Mouse (Mus musculus) E14TG2a.4 (cell line): ENCODE measurements around the gene 1110002E22Rik.

Experiments used
- CTCF ChIP-seq: conservative IDR thresholded peaks from 2 replicates; pipeline ENCODE4 v1.5.1; 2014; ENCODE audit warnings: low read length
- POU5F1 ChIP-seq: IDR thresholded peaks from 2 replicates; pipeline ENCODE4 v1.6.1; 2014; ENCODE audit warnings: low read length, borderline replicate concordance

DNA sequence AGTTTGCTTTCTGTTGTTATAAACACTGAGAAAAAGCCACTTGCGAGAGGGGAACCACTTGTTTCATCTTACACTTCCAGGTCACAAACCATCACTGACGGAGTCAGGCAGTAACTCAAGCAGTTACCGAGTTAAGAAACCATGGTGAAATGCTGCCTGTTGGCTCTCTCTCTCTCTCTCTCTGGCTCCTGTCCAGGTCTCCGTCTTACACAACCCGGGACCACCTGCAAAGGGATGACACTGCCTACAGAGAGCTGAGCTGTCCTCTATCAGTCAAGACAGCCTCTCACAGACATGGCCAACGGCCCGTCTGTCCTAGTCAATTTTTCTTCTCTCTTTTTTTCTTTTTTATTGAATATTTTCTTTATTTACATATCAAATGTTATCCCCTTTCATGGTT, 21.5 kb upstream of the 1110002E22Rik start:
- TF ChIP-seq CTCF: no peak
- TF ChIP-seq POU5F1: no peak
